Mouse (Mus musculus) urinary bladder, adult 18-20 months (tissue): ENCODE results near the gene Ube2dnl2.

Experiments
- DNase-seq, 2 experiments: peaks; one replicate each; pipeline ENCODE4 v3.0.0; 2022; ENCODE audit warnings: low spot score in 2 of 2, mixed read lengths in 2 of 2

Gene Ube2dnl2

GRCm38 (mm10) chrX:114907282-114907681, at the start of gene Ube2dnl2:
TSS of gene Ube2dnl2 (plus strand) at chrX:114907582.
- DNase-seq = no peak

- DNase-seq = no peak
Measured at GRCm38 (mm10) chrX:114895489-114895888, 11.9 kb upstream of the Ube2dnl2 start.

GRCm38 (mm10) chrX:114897506-114897905, 9.9 kb upstream of the Ube2dnl2 start:
- DNase-seq = no peak

- DNase-seq = no peak
Measured at GRCm38 (mm10) chrX:114903391-114903790, 4.0 kb upstream of the Ube2dnl2 start.

GRCm38 (mm10) chrX:114904712-114905111, 2.7 kb upstream of the Ube2dnl2 start, which contains the start of gene Ube2dnl1:
TSS of gene Ube2dnl1 (plus strand) at chrX:114905012.
- no peak for DNase-seq

- DNase-seq = no peak
Measured at GRCm38 (mm10) chrX:114955066-114955465, 47.7 kb downstream of the Ube2dnl2 start.
